Comparison of ENCODE assay signal across 8 mouse cellular contexts in genomic region chr12:17000628-17001027, GRCm38 (mm10). TPM values are rescaled to one million over a fixed set of nuclear protein-coding genes. Genes with fewer than 3 reads are reported as not detected.
DNase-seq lines count a peak whose midpoint lies in the region; ATAC-seq and TF ChIP-seq lines count a peak whose summit lies in the region.

No protein-coding gene starts in this region.

- TF ChIP-seq RAD21 in MEL (IDR thresholded peaks at IDR 0.05; ENCODE audit: low read depth, low read length), result no peak

- H3K9me3 ChIP-seq in heart, embryonic 12.5 days (replicated peaks), result no peaks in the 10 kb centered on the region
- H3K9me3 ChIP-seq in MEL (replicated peaks; ENCODE audit: insufficient read depth, low read length), result no peaks in the 10 kb centered on the region
- H3K9me3 ChIP-seq in limb, embryonic 12.5 days, result no peaks in the 10 kb centered on the region

- H3K27ac ChIP-seq in heart, embryonic 12.5 days (ENCODE audit: poor library complexity, severe bottlenecking), result no peak overlapping the region
- H3K27ac ChIP-seq in MEL (ENCODE audit: control insufficient read depth, low read depth, low read length), result no peak overlapping the region
- H3K27ac ChIP-seq in limb, embryonic 12.5 days, result no peak overlapping the region

- no peak overlapping the region for H3K9ac ChIP-seq in heart, embryonic 12.5 days
- H3K9ac ChIP-seq in MEL (ENCODE audit: control insufficient read depth, low read depth, low read length, poor library complexity, severe bottlenecking), result peak overlapping the region; percentile 67
- H3K9ac ChIP-seq in limb, embryonic 12.5 days (replicated peaks), result no peak overlapping the region

- no peak for TF ChIP-seq CTCF in MEL (IDR thresholded peaks at IDR 0.05 in 2 of 3, conservative IDR thresholded peaks at IDR 0.05 in 1 of 3; ENCODE audit: control insufficient read depth in 1 of 3, insufficient read depth in 1 of 3, low read depth in 2 of 3, low read length in 3 of 3, poor library complexity in 1 of 3, severe bottlenecking in 1 of 3)

- peaks cover 6% of the 10 kb centered on the region; the same call in 1 of the 2 replicates for H3K36me3 ChIP-seq in heart, embryonic 12.5 days
- H3K36me3 ChIP-seq in MEL (ENCODE audit: control insufficient read depth in 1 of 2, insufficient read depth in 2 of 2, low read length in 2 of 2), result no peaks in the 10 kb centered on the region
- H3K36me3 ChIP-seq in limb, embryonic 12.5 days, result 0 out of 2 replicates have a peak, but pooled peaks cover under 1% of the 10 kb centered on the region

- WGBS in heart, embryonic 12.5 days, result 37% methylated on average over 6 of the region's 6 CpGs
- 46% methylated on average over 6 of the region's 6 CpGs for WGBS in limb, embryonic 12.5 days

- no peak overlapping the region; the same call in 1 of the 2 replicates for H3K4me3 ChIP-seq in heart, embryonic 12.5 days
- H3K4me3 ChIP-seq in MEL (ENCODE audit: control insufficient read depth in 1 of 2, insufficient read depth in 1 of 2, low read depth in 2 of 2, low read length in 2 of 2), result peak overlapping the region; percentile 89 to 95
- H3K4me3 ChIP-seq in limb, embryonic 12.5 days (replicated peaks), result peak overlapping the region; percentile 61; the same call in 1 of the 2 replicates

- TF ChIP-seq EP300 in MEL (IDR thresholded peaks at IDR 0.05; ENCODE audit: low read depth in 1 of 2, low read length in 2 of 2), result 0 out of 4 replicates have a peak, but pooled peaks of 1 of the 2 experiments have one; percentile 13

- peaks cover 24% of the 10 kb centered on the region for H3K4me1 ChIP-seq in heart, embryonic 12.5 days (replicated peaks)
- peaks cover 3 to 13% of the 10 kb centered on the region in 2 experiments; a peak in 3 of 4 replicates for H3K4me1 ChIP-seq in MEL (ENCODE audit: control insufficient read depth in 1 of 2, insufficient read depth in 2 of 2, low read length in 2 of 2)
- peaks cover 20% of the 10 kb centered on the region for H3K4me1 ChIP-seq in limb, embryonic 12.5 days (replicated peaks)

- H3K79me2 ChIP-seq in MEL (ENCODE audit: control insufficient read depth, insufficient read depth, low read length, poor library complexity), result no peaks in the 10 kb centered on the region; the same call in 1 of the 2 replicates

- TF ChIP-seq POLR2A in MEL (IDR thresholded peaks at IDR 0.05; ENCODE audit: control insufficient read depth in 1 of 2, insufficient read depth in 1 of 2, low read depth in 1 of 2, low read length in 2 of 2, poor library complexity in 1 of 2), result no peak

- H3K4me2 ChIP-seq in heart, embryonic 12.5 days, result peak overlapping the region; percentile 93
- H3K4me2 ChIP-seq in limb, embryonic 12.5 days, result peak overlapping the region; percentile 89

- H3K27me3 ChIP-seq in heart, embryonic 12.5 days (replicated peaks), result 0 out of 2 replicates have a peak, but pooled peaks cover 4% of the 10 kb centered on the region
- H3K27me3 ChIP-seq in MEL (ENCODE audit: control insufficient read depth in 1 of 2, insufficient read depth in 2 of 2, low read length in 2 of 2), result no peaks in the 10 kb centered on the region
- peaks cover 51% of the 10 kb centered on the region for H3K27me3 ChIP-seq in limb, embryonic 12.5 days

- DNase-seq in heart, adult 8-10 months (ENCODE audit: low spot score), result no peak
- peak; percentile 74 for DNase-seq in MEL (ENCODE audit: low read depth, low spot score)
- DNase-seq in kidney, adult 11 months, result no peak

- ATAC-seq in heart, embryonic 12.5 days (ENCODE audit: insufficient number of reproducible peaks, low FRiP score), result no peak
- ATAC-seq in limb, embryonic 12.5 days (ENCODE audit: insufficient number of reproducible peaks, insufficient read depth, low FRiP score, low TSS enrichment, low read depth), result no peak
- ATAC-seq in monocyte, adult 5-6 weeks (replicated peaks; ENCODE audit: insufficient number of reproducible peaks, low FRiP score, low TSS enrichment, poor library complexity, severe bottlenecking), result 0 out of 2 replicates have a peak, but pooled peaks have one; percentile 40
- no peak for ATAC-seq in activated CD4-positive, CD25-positive, alpha-beta regulatory T cell, adult 4 months
- no peak for ATAC-seq in frontal cortex, adult (ENCODE audit: low TSS enrichment)

TF ChIP-seq in MEL, 35 proteins besides CTCF, POLR2A, EP300 and RAD21:
- TF ChIP-seq BHLHE40 (IDR thresholded peaks at IDR 0.05; ENCODE audit: borderline replicate concordance, low read depth, low read length), result peak; percentile 38; the same call in 1 of the 2 replicates
- 0 out of 2 replicates have a peak, but pooled peaks have one; percentile 27 for TF ChIP-seq ETS1 (IDR thresholded peaks at IDR 0.05; ENCODE audit: low read depth, low read length)
- TF ChIP-seq SIN3A (IDR thresholded peaks at IDR 0.05; ENCODE audit: low read length), result 0 out of 2 replicates have a peak, but pooled peaks have one; percentile 11
- TF ChIP-seq ZC3H11A (IDR thresholded peaks at IDR 0.05; ENCODE audit: low read depth, low read length), result no peak
- peak; percentile 15; the same call in 1 of the 2 replicates for TF ChIP-seq MXI1 (IDR thresholded peaks at IDR 0.05; ENCODE audit: low read depth, low read length)
- TF ChIP-seq RCOR1 (IDR thresholded peaks at IDR 0.05; ENCODE audit: low read depth, low read length), result 0 out of 2 replicates have a peak, but pooled peaks have one; percentile 43

RNA-seq across cellular contexts. Expression of gene Pqlc3, which starts 0.4 kb away (rescaled TPM):
- 3.5 and 4.8 TPM in 2 replicates for polyA plus RNA-seq in heart, embryonic 12.5 days (2016; fragmentation: Nextera tagmentation; extraction: Ambion mirVana)
- total RNA-seq in heart, adult 8-10 months (2022), result 1 to 10 TPM; 2.7 to 3.6 (median 3.1) TPM
- total RNA-seq in MEL (2012; rRNA removed), result 5.2 and 5.7 TPM in 2 replicates
- polyA plus RNA-seq in MEL (2012; ENCODE audit: insufficient read depth in 1 of 2, insufficient read length in 2 of 2, low read depth in 1 of 2, low replicate concordance in 2 of 2, missing spikeins in 1 of 2), result 10 to 100 TPM in 1 of 2 experiments, not detected in 1; 13.1 TPM
- 6.0 and 6.6 TPM in 2 replicates for polyA plus RNA-seq in limb, embryonic 12.5 days (2016; fragmentation: Nextera tagmentation; extraction: Ambion mirVana)
- 48.6 to 53.1 TPM (median 52.5 TPM) in 3 replicates for total RNA-seq in monocyte, adult 5-6 weeks (2017)
- polyA plus RNA-seq in activated CD4-positive, CD25-positive, alpha-beta regulatory T cell, adult 4 months (2017; shearing (Covaris generic)), result 10 to 100 TPM; 82.0 to 88.3 TPM

RNA-seq across cellular contexts. Expression of gene 2410004P03Rik, which starts 10.9 kb away (rescaled TPM):
- polyA plus RNA-seq in heart, embryonic 12.5 days (2016; fragmentation: Nextera tagmentation; extraction: Ambion mirVana), result 0.31 and 0.40 TPM in 2 replicates
- total RNA-seq in heart, adult 8-10 months (2022), result not detected
- total RNA-seq in MEL (2012; rRNA removed), result not detected in 2 replicates
- under 1 TPM in 1 of 2 experiments, not detected in 1; 0.03 TPM for polyA plus RNA-seq in MEL (2012; ENCODE audit: insufficient read depth in 1 of 2, insufficient read length in 2 of 2, low read depth in 1 of 2, low replicate concordance in 2 of 2, missing spikeins in 1 of 2)
- 0.75 and 1.1 TPM in 2 replicates for polyA plus RNA-seq in limb, embryonic 12.5 days (2016; fragmentation: Nextera tagmentation; extraction: Ambion mirVana)
- not detected in 3 replicates for total RNA-seq in monocyte, adult 5-6 weeks (2017)
- under 1 TPM; 0.27 to 0.93 TPM for polyA plus RNA-seq in activated CD4-positive, CD25-positive, alpha-beta regulatory T cell, adult 4 months (2017; shearing (Covaris generic))

Comparison
In these comparisons a context has a peak if more than half of its experiments do, and no peak if none do; other contexts are left out.
1. RNA of gene Pqlc3, which starts 0.4 kb away (polyA plus RNA-seq): 82.0 to 88.3 TPM in activated CD4-positive, CD25-positive, alpha-beta regulatory T cell, adult 4 months; 13.1 TPM in MEL, 6.0 to 6.6 TPM in limb, embryonic 12.5 days and 3.5 to 4.8 TPM in heart, embryonic 12.5 days; every median in the first group is over 4 times any median in the second.